Mouse (Mus musculus): ENCODE measurements around the gene Sipa1l2.

DNA sequence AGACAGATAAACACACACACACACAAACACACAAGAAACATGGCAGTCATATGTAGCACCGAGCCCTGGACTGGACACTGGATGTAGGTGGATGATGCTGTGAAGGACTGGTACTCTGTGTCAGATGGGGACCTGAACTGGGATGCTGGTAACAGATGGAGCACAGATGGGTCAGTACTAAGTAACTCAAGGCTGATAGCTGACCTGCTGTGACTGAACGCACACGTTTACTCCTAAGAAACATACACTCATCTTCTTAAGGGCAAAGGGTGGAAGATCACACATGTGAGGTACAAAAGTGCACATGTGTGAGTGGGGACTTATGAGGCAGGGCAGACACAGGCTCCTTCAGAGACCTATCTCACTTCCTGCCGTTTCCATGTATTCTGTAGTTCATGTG is 50.7 kb downstream of the Sipa1l2 start:
- TF ChIP-seq POLR2A (IDR thresholded peaks at IDR 0.05; ENCODE audit: borderline replicate concordance, insufficient read depth, low read length) (no peak), CTCF (IDR thresholded peaks at IDR 0.05; ENCODE audit: borderline replicate concordance, insufficient read depth, low read depth, low read length) (no peak)
